Comparison of ENCODE assay signal across 16 mouse cellular contexts in the genomic region with DNA sequence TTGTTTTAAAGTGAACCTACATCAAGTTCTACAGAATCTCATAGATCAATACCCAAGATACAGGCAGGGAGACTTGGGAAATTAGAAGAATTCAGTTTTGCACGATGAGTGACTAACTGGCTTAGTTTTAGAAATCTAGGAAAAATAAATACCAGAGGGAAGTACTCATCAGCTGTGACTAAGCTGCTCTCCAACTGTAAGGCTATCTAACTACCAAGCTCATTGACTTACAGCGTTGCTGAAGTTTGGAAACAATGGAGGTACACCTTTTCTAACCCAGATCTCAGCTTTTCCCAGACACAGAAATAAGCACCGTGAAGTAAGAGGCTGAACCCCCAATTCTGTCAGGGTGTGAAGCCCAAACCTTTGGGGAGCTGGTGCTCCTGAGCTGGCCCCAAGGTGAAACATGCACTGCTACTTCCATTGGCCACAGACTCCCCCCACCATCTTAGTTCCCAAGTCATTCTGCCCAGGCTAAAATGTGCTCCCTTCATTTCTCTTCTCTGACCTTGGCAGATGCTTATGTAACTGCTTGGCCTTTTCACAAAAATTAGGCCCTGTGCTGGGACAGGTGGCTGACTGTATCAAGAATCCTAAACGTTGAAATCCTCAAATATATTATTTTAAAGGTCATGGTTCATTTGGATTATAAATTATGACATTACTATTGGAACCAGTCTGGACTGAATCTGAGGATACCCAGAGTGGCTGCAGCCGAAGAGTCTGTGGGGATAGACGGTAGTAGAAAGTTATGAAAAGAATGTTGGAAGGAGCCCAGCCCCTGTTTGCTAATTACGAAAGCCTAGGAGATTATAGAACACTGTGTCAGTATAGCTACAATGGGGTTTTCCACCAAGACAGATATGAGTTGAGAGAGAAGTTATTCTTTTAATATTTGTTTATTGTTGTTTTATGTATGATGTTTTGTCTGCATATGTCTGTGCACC. TPM values are rescaled to one million over a fixed set of nuclear protein-coding genes. Genes with fewer than 3 reads are reported as not detected.
DNase-seq lines count a peak whose midpoint lies in the region; ATAC-seq lines count a peak whose summit lies in the region.
"Had no signal": no experiment of that assay in that cellular context is flagged by ENCODE, and none has a peak within 500 bp of the region (broad histone marks: within the 10 kb centered on the region; RNA-seq: fewer than 3 reads in every experiment).

No protein-coding gene starts in this region.

- peaks cover 3% of the 10 kb centered on the region; the same call in 1 of the 2 replicates for H3K4me1 ChIP-seq in midbrain, embryonic 11.5 days (ENCODE audit: control insufficient read depth, insufficient read depth, low read length)
- no peaks in the 10 kb centered on the region for H3K4me1 ChIP-seq in midbrain, embryonic 16.5 days (ENCODE audit: control insufficient read depth, insufficient read depth, low read length)
- no peaks in the 10 kb centered on the region for H3K4me1 ChIP-seq in hindbrain, embryonic 12.5 days

- no peak overlapping the region for H3K9ac ChIP-seq in midbrain, embryonic 11.5 days (ENCODE audit: low read length)
- H3K9ac ChIP-seq in midbrain, embryonic 16.5 days (ENCODE audit: low read depth, low read length): no peak overlapping the region
- no peak overlapping the region for H3K9ac ChIP-seq in hindbrain, embryonic 12.5 days
- H3K9ac ChIP-seq: embryonic facial prominence, embryonic 13.5 days; hindbrain, embryonic 13.5 days had no signal

- intact Hi-C loops in heart, postnatal 10 days (cut with DNase I): no loop called here
- intact Hi-C loops in left cerebral cortex, postnatal 25 days (cut with DNase I): no loop called here

- no peaks in the 10 kb centered on the region for H3K9me3 ChIP-seq in midbrain, embryonic 11.5 days (ENCODE audit: control insufficient read depth, low read length)
- H3K9me3 ChIP-seq in midbrain, embryonic 16.5 days (replicated peaks; ENCODE audit: control insufficient read depth, low read length, poor library complexity, severe bottlenecking): no peaks in the 10 kb centered on the region
- H3K9me3 ChIP-seq in hindbrain, embryonic 12.5 days (replicated peaks): no peaks in the 10 kb centered on the region
- H3K9me3 ChIP-seq: embryonic facial prominence, embryonic 13.5 days; hindbrain, embryonic 13.5 days; megakaryocyte, embryonic 14.5 days had no signal

- no peaks in the 10 kb centered on the region for H3K27me3 ChIP-seq in midbrain, embryonic 11.5 days (ENCODE audit: control insufficient read depth, insufficient read depth, low read length)
- no peaks in the 10 kb centered on the region for H3K27me3 ChIP-seq in midbrain, embryonic 16.5 days (ENCODE audit: control insufficient read depth, insufficient read depth, low read depth, low read length)
- no peaks in the 10 kb centered on the region for H3K27me3 ChIP-seq in hindbrain, embryonic 12.5 days
- H3K27me3 ChIP-seq: embryonic facial prominence, embryonic 13.5 days; hindbrain, embryonic 13.5 days; megakaryocyte, embryonic 14.5 days had no signal

- no peak for ATAC-seq in midbrain, embryonic 11.5 days (ENCODE audit: low FRiP score)
- no peak for ATAC-seq in midbrain, embryonic 16.5 days
- no peak for ATAC-seq in monocyte, adult 5-6 weeks (replicated peaks; ENCODE audit: insufficient number of reproducible peaks, low FRiP score, low TSS enrichment, poor library complexity, severe bottlenecking)
- ATAC-seq in hindbrain, embryonic 12.5 days (ENCODE audit: low FRiP score): no peak
- ATAC-seq: forebrain, embryonic 16.5 days had no signal

- H3K4me3 ChIP-seq in midbrain, embryonic 11.5 days (ENCODE audit: low read depth, low read length): no peak overlapping the region
- no peak overlapping the region for H3K4me3 ChIP-seq in midbrain, embryonic 16.5 days (ENCODE audit: low read depth, low read length)
- H3K4me3 ChIP-seq in hindbrain, embryonic 12.5 days: no peak overlapping the region
- H3K4me3 ChIP-seq: embryonic facial prominence, embryonic 13.5 days; hindbrain, embryonic 13.5 days; megakaryocyte, embryonic 14.5 days had no signal

- no peaks in the 10 kb centered on the region for H3K36me3 ChIP-seq in midbrain, embryonic 11.5 days (ENCODE audit: control insufficient read depth, insufficient read depth, low read length)
- no peaks in the 10 kb centered on the region for H3K36me3 ChIP-seq in midbrain, embryonic 16.5 days (ENCODE audit: control insufficient read depth, insufficient read depth, low read length)
- H3K36me3 ChIP-seq in hindbrain, embryonic 12.5 days: no peaks in the 10 kb centered on the region
- H3K36me3 ChIP-seq: embryonic facial prominence, embryonic 13.5 days; hindbrain, embryonic 13.5 days had no signal

- no peak overlapping the region for H3K4me2 ChIP-seq in midbrain, embryonic 11.5 days
- no peak overlapping the region for H3K4me2 ChIP-seq in midbrain, embryonic 16.5 days (ENCODE audit: low read length)
- no peak overlapping the region for H3K4me2 ChIP-seq in hindbrain, embryonic 12.5 days (replicated peaks)
- H3K4me2 ChIP-seq: embryonic facial prominence, embryonic 13.5 days; hindbrain, embryonic 13.5 days had no signal

- no peak overlapping the region for H3K27ac ChIP-seq in midbrain, embryonic 11.5 days (ENCODE audit: low read depth, low read length)
- no peak overlapping the region for H3K27ac ChIP-seq in midbrain, embryonic 16.5 days (ENCODE audit: low read length)
- no peak overlapping the region for H3K27ac ChIP-seq in hindbrain, embryonic 12.5 days
- H3K27ac ChIP-seq: embryonic facial prominence, embryonic 13.5 days; hindbrain, embryonic 13.5 days had no signal

- DNase-seq in heart, adult 11 months: peak; percentile 87
- DNase-seq in heart, adult 8-10 months (ENCODE audit: low spot score): no peak
- DNase-seq in midbrain, embryonic 11.5 days (ENCODE audit: low spot score, missing footprints): peak; percentile 72
- DNase-seq in heart, postnatal 10 days: peak; percentile 65 to 71
- DNase-seq in left cerebral cortex, postnatal 25 days (ENCODE audit: low spot score in 2 of 2): no peak
- DNase-seq: adrenal gland, postnatal 25 days; cerebellum, postnatal 25 days; gastrocnemius, postnatal 25 days; kidney, postnatal 10 days had no signal

- 78% methylated on average over 7 of the region's 7 CpGs for whole genome bisulfite sequencing in midbrain, embryonic 11.5 days
- WGBS in midbrain, embryonic 16.5 days: 77% methylated on average over 7 of the region's 7 CpGs
- 81% methylated on average over 7 of the region's 7 CpGs for whole genome bisulfite sequencing in hindbrain, embryonic 12.5 days

RNA-seq across cellular contexts. Expression of a gene that starts 13.5 kb away (rescaled TPM):
- total RNA-seq in heart, adult 8-10 months (2022): 10 to 100 TPM; 27.8 to 41.0 (median 34.9) TPM
- polyA plus RNA-seq in midbrain, embryonic 11.5 days (2014; fragmentation: Nextera tagmentation; extraction: Ambion mirVana): 4.2 and 5.0 TPM in 2 replicates
- polyA plus RNA-seq in midbrain, embryonic 16.5 days (2015; fragmentation: Nextera tagmentation; extraction: Ambion mirVana): 4.8 and 6.1 TPM in 2 replicates
- total RNA-seq in heart, postnatal 10 days (2021): 10 to 100 TPM; 32.4 to 58.9 TPM
- total RNA-seq in monocyte, adult 5-6 weeks (2017): 2.0 to 6.7 TPM (median 3.4 TPM) in 3 replicates
- 10 to 100 TPM; 48.7 to 49.2 TPM for total RNA-seq in left cerebral cortex, postnatal 25 days (2021)
- 5.2 and 5.4 TPM in 2 replicates for polyA plus RNA-seq in hindbrain, embryonic 12.5 days (2016; fragmentation: Nextera tagmentation; extraction: Ambion mirVana)

Comparison
In these comparisons a context has a peak if more than half of its experiments do, and no peak if none do; other contexts are left out.
1. DNase-seq: peak in heart, adult 11 months (single experiment), midbrain, embryonic 11.5 days (single experiment) and heart, postnatal 10 days (2 of 2); none in heart, adult 8-10 months (single experiment) and left cerebral cortex, postnatal 25 days (0 of 2).